Mouse (Mus musculus): ENCODE results near the gene Catspere2. TPM values are rescaled to one million over a fixed set of nuclear protein-coding genes. Genes with fewer than 3 reads are reported as not detected.
"Not testable (repeated sequence)": the region's sequence is repeated elsewhere in the genome, so short reads cannot be mapped to it uniquely, and the experiment has no call there.

Gene Catspere2
- polyA plus RNA-seq, 1 experiment = not detected

- H3K9me3 ChIP-seq (replicated peaks; ENCODE audit: control insufficient read depth, insufficient read depth, low read length, poor library complexity, severe bottlenecking); H3K36me3 ChIP-seq (ENCODE audit: control insufficient read depth, insufficient read depth, low read length, poor library complexity, severe bottlenecking); H3K27ac ChIP-seq (ENCODE audit: insufficient read depth, low read length); H3K4me1 ChIP-seq (ENCODE audit: control insufficient read depth, insufficient read depth, low read length); H3K27me3 ChIP-seq (ENCODE audit: control insufficient read depth, insufficient read depth, low read length, poor library complexity, severe bottlenecking): not testable (repeated sequence)
- Histone ChIP-seq H3K4me3 (ENCODE audit: low read depth, low read length) (peak overlapping the region; percentile 52), H3K9ac (ENCODE audit: low read depth, poor library complexity, severe bottlenecking) (peak overlapping the region; percentile 33; the same call in 1 of the 2 replicates)
- TF ChIP-seq CTCF (IDR thresholded peaks at IDR 0.05; ENCODE audit: low read depth, low read length) = peak; percentile 24
Measured at GRCm38 (mm10) chr1:178187810-178188209, 204.6 kb downstream of the Catspere2 start.

GRCm38 (mm10) chr1:178188386-178188785 lies 205.2 kb downstream of the Catspere2 start:
- no peak for TF ChIP-seq POLR2A (IDR thresholded peaks at IDR 0.05; ENCODE audit: insufficient read depth, low read length)
- TF ChIP-seq CTCF (IDR thresholded peaks at IDR 0.05; ENCODE audit: low read depth, low read length) = no peak
- no peak for TF ChIP-seq EP300 (IDR thresholded peaks at IDR 0.05; ENCODE audit: insufficient read depth, low read depth, low read length)
- H3K27ac ChIP-seq (ENCODE audit: insufficient read depth, low read length) = no peak overlapping the region
- H3K4me3 ChIP-seq (ENCODE audit: low read depth, low read length) = peak overlapping the region; percentile 86
- H3K9ac ChIP-seq (ENCODE audit: low read depth, poor library complexity, severe bottlenecking) = peak overlapping the region; percentile 70
- H3K36me3 ChIP-seq (ENCODE audit: control insufficient read depth, insufficient read depth, low read length, poor library complexity, severe bottlenecking) = no peaks in the 10 kb centered on the region
- H3K4me1 ChIP-seq (ENCODE audit: control insufficient read depth, insufficient read depth, low read length) = no peaks in the 10 kb centered on the region
- H3K27me3 ChIP-seq (ENCODE audit: control insufficient read depth, insufficient read depth, low read length, poor library complexity, severe bottlenecking) = no peaks in the 10 kb centered on the region
- peaks cover 3% of the 10 kb centered on the region; the same call in 1 of the 2 replicates for H3K9me3 ChIP-seq (replicated peaks; ENCODE audit: control insufficient read depth, insufficient read depth, low read length, poor library complexity, severe bottlenecking)

- no peak overlapping the region for H3K9ac ChIP-seq (ENCODE audit: low read depth, poor library complexity, severe bottlenecking)
- no peak overlapping the region for H3K27ac ChIP-seq (ENCODE audit: insufficient read depth, low read length)
Measured at GRCm38 (mm10) chr1:178205701-178206325, 222.6 kb downstream of the Catspere2 start.

GRCm38 (mm10) chr1:178207856-178208255 lies 224.6 kb downstream of the Catspere2 start:
- not testable (repeated sequence) for H3K9ac ChIP-seq (ENCODE audit: low read depth, poor library complexity, severe bottlenecking); H3K27ac ChIP-seq (ENCODE audit: insufficient read depth, low read length)

More at GRCm38 (mm10) chr1:178205701-178206325, 222.6 kb downstream of the Catspere2 start:
- no peak overlapping the region for H3K4me3 ChIP-seq (ENCODE audit: low read depth, low read length)
- no peaks in the 10 kb centered on the region for H3K4me1 ChIP-seq (ENCODE audit: control insufficient read depth, insufficient read depth, low read length)
- TF ChIP-seq POLR2A (IDR thresholded peaks at IDR 0.05; ENCODE audit: insufficient read depth, low read length) (no peak), EP300 (IDR thresholded peaks at IDR 0.05; ENCODE audit: insufficient read depth, low read depth, low read length) (no peak), CTCF (IDR thresholded peaks at IDR 0.05; ENCODE audit: low read depth, low read length) (no peak)
- H3K36me3 ChIP-seq (ENCODE audit: control insufficient read depth, insufficient read depth, low read length, poor library complexity, severe bottlenecking) = peaks cover 2% of the 10 kb centered on the region
- H3K9me3 ChIP-seq (replicated peaks; ENCODE audit: control insufficient read depth, insufficient read depth, low read length, poor library complexity, severe bottlenecking) = peaks cover 48% of the 10 kb centered on the region
- no peaks in the 10 kb centered on the region for H3K27me3 ChIP-seq (ENCODE audit: control insufficient read depth, insufficient read depth, low read length, poor library complexity, severe bottlenecking)

GRCm38 (mm10) chr1:178209966-178210365 lies 226.7 kb downstream of the Catspere2 start:
- Histone ChIP-seq H3K4me1 (ENCODE audit: control insufficient read depth, insufficient read depth, low read length) (no peaks in the 10 kb centered on the region), H3K9me3 (replicated peaks; ENCODE audit: control insufficient read depth, insufficient read depth, low read length, poor library complexity, severe bottlenecking) (peaks cover 13% of the 10 kb centered on the region), H3K36me3 (ENCODE audit: control insufficient read depth, insufficient read depth, low read length, poor library complexity, severe bottlenecking) (no peaks in the 10 kb centered on the region), H3K4me3 (ENCODE audit: low read depth, low read length) (no peak overlapping the region), H3K27me3 (ENCODE audit: control insufficient read depth, insufficient read depth, low read length, poor library complexity, severe bottlenecking) (no peaks in the 10 kb centered on the region), H3K27ac (ENCODE audit: insufficient read depth, low read length) (no peak overlapping the region), H3K9ac (ENCODE audit: low read depth, poor library complexity, severe bottlenecking) (no peak overlapping the region)
- TF ChIP-seq CTCF (IDR thresholded peaks at IDR 0.05; ENCODE audit: low read depth, low read length) (no peak), POLR2A (IDR thresholded peaks at IDR 0.05; ENCODE audit: insufficient read depth, low read length) (no peak), EP300 (IDR thresholded peaks at IDR 0.05; ENCODE audit: insufficient read depth, low read depth, low read length) (no peak)

More at GRCm38 (mm10) chr1:178207856-178208255, 224.6 kb downstream of the Catspere2 start:
- not testable (repeated sequence) for H3K27me3 ChIP-seq (ENCODE audit: control insufficient read depth, insufficient read depth, low read length, poor library complexity, severe bottlenecking); H3K36me3 ChIP-seq (ENCODE audit: control insufficient read depth, insufficient read depth, low read length, poor library complexity, severe bottlenecking); H3K4me1 ChIP-seq (ENCODE audit: control insufficient read depth, insufficient read depth, low read length); H3K4me3 ChIP-seq (ENCODE audit: low read depth, low read length)
- peaks cover 27% of the 10 kb centered on the region for H3K9me3 ChIP-seq (replicated peaks; ENCODE audit: control insufficient read depth, insufficient read depth, low read length, poor library complexity, severe bottlenecking)

DNA sequence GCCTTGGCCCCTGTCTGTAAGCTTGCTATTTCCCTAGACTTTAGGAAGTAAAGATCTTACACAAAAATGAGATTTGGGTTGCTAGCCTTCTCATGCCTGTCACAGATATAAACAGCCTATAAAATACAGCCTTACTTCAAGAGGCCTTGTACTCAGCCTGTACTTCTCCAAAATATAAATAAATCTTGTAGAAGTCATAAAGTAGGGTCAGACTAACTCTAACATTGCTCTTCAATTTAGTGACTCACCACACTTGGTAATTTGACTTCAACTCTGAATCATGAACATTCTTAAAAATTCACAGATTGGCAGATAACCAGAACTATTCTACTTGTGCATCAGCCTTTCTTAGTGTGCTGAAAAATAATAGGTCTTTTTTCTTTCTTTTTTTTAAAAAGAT lies 233.9 kb downstream of the Catspere2 start:
- Histone ChIP-seq H3K4me3 (ENCODE audit: low read depth, low read length) (no peak overlapping the region), H3K9ac (ENCODE audit: low read depth, poor library complexity, severe bottlenecking) (no peak overlapping the region), H3K27me3 (ENCODE audit: control insufficient read depth, insufficient read depth, low read length, poor library complexity, severe bottlenecking) (no peaks in the 10 kb centered on the region), H3K36me3 (ENCODE audit: control insufficient read depth, insufficient read depth, low read length, poor library complexity, severe bottlenecking) (no peaks in the 10 kb centered on the region), H3K9me3 (replicated peaks; ENCODE audit: control insufficient read depth, insufficient read depth, low read length, poor library complexity, severe bottlenecking) (no peaks in the 10 kb centered on the region), H3K27ac (ENCODE audit: insufficient read depth, low read length) (no peak overlapping the region), H3K4me1 (ENCODE audit: control insufficient read depth, insufficient read depth, low read length) (peaks cover 3% of the 10 kb centered on the region)
- no peak for TF ChIP-seq POLR2A (IDR thresholded peaks at IDR 0.05; ENCODE audit: insufficient read depth, low read length)
- no peak for TF ChIP-seq EP300 (IDR thresholded peaks at IDR 0.05; ENCODE audit: insufficient read depth, low read depth, low read length)
- TF ChIP-seq CTCF (IDR thresholded peaks at IDR 0.05; ENCODE audit: low read depth, low read length) = no peak
